Mouse (Mus musculus): ENCODE measurements around the gene Desi2.
"Not testable (repeated sequence)": the region's sequence is repeated elsewhere in the genome, so short reads cannot be mapped to it uniquely, and the experiment has no call there.

Desi2 gene

GRCm38 (mm10) chr1:178187216-178187791 lies at the start of gene Desi2:
Gene Desi2 (plus strand): TSS chr1:178187417.
- peak; percentile 97 for DNase-seq (ENCODE audit: low spot score)

- peak; percentile 69 for DNase-seq (ENCODE audit: low spot score)
Measured at GRCm38 (mm10) chr1:178146513-178146912, 40.7 kb upstream of the Desi2 start.

- DNase-seq (ENCODE audit: low spot score) = not testable (repeated sequence)
Measured at GRCm38 (mm10) chr1:178146915-178147314, 40.3 kb upstream of the Desi2 start.

- no peak for DNase-seq (ENCODE audit: low spot score)
Measured at GRCm38 (mm10) chr1:178182251-178182650, 5.0 kb upstream of the Desi2 start.

GRCm38 (mm10) chr1:178185591-178185990 lies 1.6 kb upstream of the Desi2 start:
- no peak for DNase-seq (ENCODE audit: low spot score)

GRCm38 (mm10) chr1:178187810-178188209 lies 593 bp downstream of the Desi2 start:
- not testable (repeated sequence) for DNase-seq (ENCODE audit: low spot score)

GRCm38 (mm10) chr1:178188386-178188785 lies 1.2 kb downstream of the Desi2 start:
- no peak for DNase-seq (ENCODE audit: low spot score)

- DNase-seq (ENCODE audit: low spot score) = no peak
Measured at GRCm38 (mm10) chr1:178205701-178206325, 18.6 kb downstream of the Desi2 start.

- DNase-seq (ENCODE audit: low spot score) = not testable (repeated sequence)
Measured at GRCm38 (mm10) chr1:178207856-178208255, 20.6 kb downstream of the Desi2 start.

- no peak for DNase-seq (ENCODE audit: low spot score)
Measured at GRCm38 (mm10) chr1:178209966-178210365, 22.7 kb downstream of the Desi2 start.

- DNase-seq (ENCODE audit: low spot score) = no peak
Measured at GRCm38 (mm10) chr1:178217157-178217556, 29.9 kb downstream of the Desi2 start.

- no peak for DNase-seq (ENCODE audit: low spot score)
Measured at GRCm38 (mm10) chr1:178218305-178218704, 31.1 kb downstream of the Desi2 start.

- DNase-seq (ENCODE audit: low spot score) = no peak
Measured at GRCm38 (mm10) chr1:178219166-178220077, 32.2 kb downstream of the Desi2 start.

GRCm38 (mm10) chr1:178228888-178229287 lies 41.7 kb downstream of the Desi2 start:
- DNase-seq (ENCODE audit: low spot score) = not testable (repeated sequence)

GRCm38 (mm10) chr1:178234109-178234508 lies 46.9 kb downstream of the Desi2 start:
- no peak for DNase-seq (ENCODE audit: low spot score)

- DNase-seq (ENCODE audit: low spot score) = no peak
Measured at GRCm38 (mm10) chr1:178235919-178236466, 48.8 kb downstream of the Desi2 start.

GRCm38 (mm10) chr1:178238676-178239075 lies 51.5 kb downstream of the Desi2 start:
- DNase-seq (ENCODE audit: low spot score) = no peak

- no peak for DNase-seq (ENCODE audit: low spot score)
Measured at GRCm38 (mm10) chr1:178241884-178242508, 54.8 kb downstream of the Desi2 start.

- DNase-seq (ENCODE audit: low spot score) = no peak
Measured at GRCm38 (mm10) chr1:178248107-178248820, 61.0 kb downstream of the Desi2 start.

- no peak for DNase-seq (ENCODE audit: low spot score)
Measured at GRCm38 (mm10) chr1:178254598-178254997, 67.4 kb downstream of the Desi2 start.

GRCm38 (mm10) chr1:178256351-178256750 lies 69.1 kb downstream of the Desi2 start:
- DNase-seq (ENCODE audit: low spot score) = no peak

Data from layer of hippocampus, adult 11-12 months (tissue).